Mouse (Mus musculus) CH12F3 (cell line): ENCODE data around the gene 4930544D05Rik.

Experiments
- in situ Hi-C: fragments of 300-500 bp; cut with MboI; formaldehyde crosslinking; loops from 2 replicates; pipeline ENCODE4 v1.14.3; 2020; ENCODE audit warnings: low sequenced_read_pairs

The 4930544D05Rik gene

DNA sequence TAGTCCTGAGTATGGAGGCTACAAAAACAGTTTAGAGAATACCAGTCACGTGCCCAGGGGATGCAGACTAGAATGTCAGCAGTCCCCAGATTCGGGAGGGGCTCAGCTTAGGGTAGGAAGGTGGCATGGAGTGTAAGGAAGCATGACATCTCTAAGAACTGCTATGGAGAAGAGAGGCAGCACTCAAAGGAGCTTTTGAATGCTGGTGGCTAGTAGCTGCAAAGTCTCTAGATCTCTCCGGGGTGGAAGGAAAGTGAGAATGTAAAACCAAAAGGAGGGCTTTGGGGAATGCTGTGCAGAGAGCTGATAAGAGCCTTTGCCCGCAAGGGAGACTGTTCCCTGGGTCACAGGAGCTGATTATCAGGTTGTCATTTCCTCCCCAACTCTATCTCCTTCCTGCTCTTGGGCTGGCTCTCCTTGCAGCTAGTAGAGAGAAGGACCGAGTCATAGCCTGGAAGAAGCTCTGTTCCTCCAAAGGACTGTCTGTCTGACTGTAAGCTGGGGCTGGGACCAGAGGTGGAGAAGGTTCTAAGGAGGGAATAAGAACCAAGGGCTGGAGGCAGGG is 23.1 kb downstream of the 4930544D05Rik start, which contains the start of gene Gp1ba:
Gene Gp1ba (plus strand): TSS at position 409 of the 565 bp plus-strand sequence.
- in situ Hi-C loops = no loop called here

DNA sequence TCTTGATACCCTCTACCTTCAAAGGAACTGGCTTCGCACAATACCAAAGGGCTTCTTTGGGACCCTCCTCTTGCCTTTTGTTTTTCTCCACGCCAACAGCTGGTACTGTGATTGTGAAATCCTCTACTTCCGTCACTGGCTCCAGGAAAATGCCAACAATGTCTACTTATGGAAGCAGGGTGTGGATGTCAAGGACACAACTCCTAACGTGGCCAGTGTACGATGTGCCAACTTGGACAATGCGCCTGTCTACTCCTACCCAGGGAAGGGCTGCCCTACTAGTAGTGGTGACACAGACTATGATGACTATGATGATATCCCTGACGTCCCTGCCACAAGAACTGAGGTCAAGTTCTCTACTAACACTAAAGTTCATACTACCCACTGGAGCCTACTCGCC is 24.3 kb downstream of the 4930544D05Rik start:
- in situ Hi-C loops = no loop called here

DNA sequence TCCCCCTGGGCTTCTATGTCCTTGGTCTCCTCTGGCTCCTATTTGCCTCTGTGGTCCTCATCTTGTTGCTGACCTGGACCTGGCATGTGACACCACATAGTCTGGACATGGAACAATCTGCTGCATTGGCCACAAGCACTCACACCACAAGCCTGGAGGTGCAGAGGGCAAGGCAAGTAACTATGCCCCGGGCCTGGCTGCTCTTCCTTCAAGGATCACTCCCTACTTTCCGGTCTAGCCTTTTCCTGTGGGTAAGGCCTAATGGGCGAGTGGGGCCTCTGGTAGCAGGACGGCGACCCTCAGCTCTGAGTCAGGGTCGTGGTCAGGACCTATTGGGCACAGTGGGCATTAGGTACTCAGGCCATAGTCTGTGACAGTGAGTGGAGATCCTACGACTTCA is 25.6 kb downstream of the 4930544D05Rik start:
- in situ Hi-C loops = no loop called here

DNA sequence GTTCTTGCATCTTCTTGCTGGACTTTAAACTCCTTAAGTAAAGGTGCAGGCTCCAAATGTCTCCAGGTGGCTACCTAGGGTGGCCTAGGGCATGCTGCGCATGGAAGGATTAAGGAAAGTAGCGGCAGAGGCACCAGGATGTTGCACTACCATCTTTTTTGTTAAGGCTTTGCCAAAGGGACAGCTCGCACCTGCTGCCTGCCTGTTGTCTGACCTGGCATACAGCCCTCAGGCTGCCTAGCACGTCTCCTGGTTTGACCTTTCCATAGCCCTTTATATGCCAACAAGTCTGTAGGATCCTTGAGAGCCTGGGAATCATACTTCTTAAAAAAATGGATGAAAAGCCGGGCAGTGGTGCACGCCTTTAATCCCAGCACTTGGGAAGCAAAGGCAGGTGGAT is 27.4 kb downstream of the 4930544D05Rik start:
- in situ Hi-C loops = no loop called here

DNA sequence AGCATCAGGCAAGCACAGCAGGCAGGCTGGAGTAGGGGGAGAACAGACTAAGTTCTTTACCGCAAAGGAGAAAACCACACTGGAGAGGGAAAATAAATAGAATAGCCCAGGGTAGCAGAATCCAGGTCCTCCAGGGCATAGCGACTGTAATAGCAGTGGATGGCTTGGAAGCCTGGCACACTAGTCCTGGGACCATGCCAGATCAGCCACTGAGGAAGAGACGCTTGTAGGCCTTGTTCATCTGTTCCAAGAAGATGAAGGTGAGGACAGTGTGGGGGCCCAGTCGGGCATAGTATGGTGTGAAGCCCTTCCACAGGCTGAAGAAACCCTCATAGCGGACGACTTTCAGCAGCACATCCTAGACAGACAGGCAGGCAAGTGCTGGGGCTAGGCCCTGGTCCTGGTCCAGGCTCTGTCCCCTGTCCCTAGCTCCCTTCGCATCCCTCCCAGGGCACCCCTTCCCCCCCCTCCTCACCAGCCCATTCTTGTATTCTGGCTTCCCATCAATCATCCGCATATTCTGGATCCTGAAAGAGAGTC is 29.0 kb downstream of the 4930544D05Rik start:
- in situ Hi-C loops = no loop called here

DNA sequence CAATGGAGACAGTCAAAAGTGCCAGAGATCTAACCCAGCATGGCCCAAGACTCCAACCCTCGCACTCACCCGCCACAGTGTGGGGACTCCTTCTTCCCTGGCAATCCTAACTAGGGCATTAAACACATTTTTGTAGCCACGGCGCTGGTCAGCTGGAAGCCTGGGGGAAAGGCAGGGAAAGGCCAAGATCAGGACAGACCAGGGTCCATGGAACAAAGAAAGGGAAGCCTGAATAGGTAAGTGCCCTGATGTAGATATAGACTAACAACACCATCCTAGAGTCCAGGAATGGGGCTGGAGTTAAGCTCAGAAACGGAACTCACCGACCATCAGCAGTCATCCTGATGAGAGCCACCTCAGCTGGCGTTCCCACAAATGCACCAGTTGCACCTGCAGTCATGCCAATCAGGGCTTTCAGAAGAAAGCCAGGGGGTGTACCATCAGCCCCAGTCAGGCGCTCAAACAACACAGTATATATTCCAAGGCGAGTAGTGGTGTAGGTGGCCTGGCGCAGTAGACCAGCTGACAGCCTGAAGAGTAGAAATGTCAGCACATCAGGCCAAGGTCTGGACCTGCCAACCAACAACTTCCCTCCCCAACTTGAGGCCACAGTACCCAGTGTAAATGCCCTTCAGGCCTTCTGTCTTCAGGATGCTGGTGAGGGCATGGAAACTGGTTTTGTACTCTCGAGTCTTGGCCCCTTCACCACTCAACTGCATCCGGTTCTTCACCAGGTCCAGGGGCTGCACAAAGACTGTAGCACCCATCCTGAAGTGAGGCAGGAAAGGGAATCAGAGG is 30.0 kb downstream of the 4930544D05Rik start:
- in situ Hi-C loops = no loop called here

DNA sequence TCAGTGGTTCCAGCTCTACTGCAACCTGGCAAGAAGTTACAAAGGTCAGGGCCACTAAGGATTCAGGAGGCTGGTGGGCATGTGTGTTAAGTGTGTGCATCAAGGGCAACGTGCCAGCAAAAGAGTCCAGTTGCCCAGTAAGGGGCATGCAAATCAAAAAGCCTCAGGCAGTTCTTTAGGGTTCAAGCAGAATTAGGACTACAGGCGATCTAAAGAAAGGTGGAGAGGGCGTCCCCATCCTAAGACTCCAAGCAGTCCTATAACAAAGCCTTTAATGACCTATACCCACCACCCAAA is 30.6 kb downstream of the 4930544D05Rik start:
- in situ Hi-C loops = no loop called here

DNA sequence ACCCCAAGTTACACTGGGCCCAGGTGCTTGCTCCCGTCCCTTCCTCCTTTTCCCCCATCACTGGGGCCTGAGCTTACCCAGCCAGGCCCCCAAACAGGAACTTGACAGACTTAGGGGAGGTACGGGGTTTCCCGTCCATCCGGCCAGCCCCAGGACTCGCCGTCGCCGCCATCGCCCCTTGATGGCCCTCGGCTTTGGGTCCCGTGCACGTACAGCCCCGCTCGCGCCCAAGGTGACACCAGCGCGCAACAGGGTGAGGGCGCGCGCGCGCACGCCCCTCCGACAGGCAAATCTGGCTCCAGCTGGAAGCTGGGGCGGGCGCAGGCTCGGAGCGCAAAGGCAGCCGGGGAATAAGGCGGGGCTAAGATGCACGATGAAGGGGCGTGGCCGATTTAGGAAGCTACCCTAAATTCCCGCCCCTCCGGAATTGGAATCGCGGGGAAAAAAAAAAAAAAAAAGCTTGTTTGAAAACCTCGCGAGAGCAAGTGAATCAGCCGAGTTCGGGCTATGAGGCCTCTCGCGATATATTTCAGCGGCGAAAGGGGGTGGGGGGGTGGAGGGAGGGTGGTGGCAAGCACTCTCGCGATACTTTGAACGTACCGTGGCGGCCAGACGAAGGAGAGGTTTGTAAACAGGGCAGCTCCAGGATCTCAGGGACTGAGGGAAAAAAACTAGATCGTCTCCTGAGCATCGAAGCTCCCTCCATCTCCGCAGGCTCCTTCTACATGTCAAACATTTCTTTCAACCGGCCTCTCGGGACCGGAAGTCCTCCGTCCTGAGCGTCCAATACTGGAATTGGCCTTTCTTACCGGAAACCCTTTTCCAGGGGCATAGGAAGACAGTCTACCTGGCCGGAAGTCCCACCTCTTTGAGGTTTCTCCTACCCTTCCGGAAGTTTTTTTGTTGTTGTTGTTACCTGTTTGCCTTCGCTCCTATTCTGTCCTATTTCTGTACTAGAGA is 31.3 kb downstream of the 4930544D05Rik start, which contains the start of the genes Rnf167 and Slc25a11:
Gene Rnf167 (plus strand): TSS at position 545 of the 960 bp plus-strand sequence.
Gene Slc25a11 (minus strand): TSS at position 789 of the 960 bp plus-strand sequence.
- in situ Hi-C loops = no loop called here

DNA sequence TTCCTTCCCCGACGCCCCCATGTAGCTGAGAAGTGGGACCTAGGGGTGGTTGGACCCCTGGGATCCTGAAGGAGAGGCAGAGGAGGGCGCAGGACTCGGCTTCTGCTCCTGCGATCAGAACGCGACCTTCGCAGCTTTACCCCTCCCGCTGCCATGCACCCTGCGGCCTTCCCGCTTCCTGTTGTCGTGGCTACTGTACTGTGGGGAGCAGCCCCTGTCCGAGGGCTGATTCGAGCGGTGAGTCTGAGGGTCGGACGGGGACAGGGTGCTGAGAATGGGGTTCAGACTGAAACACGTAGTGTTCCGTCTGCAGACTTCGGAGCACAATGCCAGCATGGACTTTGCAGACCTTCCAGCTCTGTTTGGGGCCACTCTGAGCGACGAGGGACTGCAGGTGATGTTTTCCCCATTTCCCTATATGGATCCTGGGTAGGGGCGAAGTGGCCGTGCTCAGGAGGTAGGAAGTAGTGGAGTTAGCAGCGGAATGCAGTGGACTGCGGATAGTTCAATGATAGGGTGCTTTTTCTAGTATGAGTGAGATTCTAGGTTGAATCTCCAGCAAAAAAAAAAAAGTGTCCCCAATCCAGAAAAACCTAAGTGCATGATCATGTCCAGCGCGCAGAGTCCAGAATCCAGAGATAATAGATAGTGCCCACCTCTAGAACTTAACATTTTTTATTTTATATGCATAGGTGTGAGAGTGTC is 32.2 kb downstream of the 4930544D05Rik start:
- in situ Hi-C loops = no loop called here

DNA sequence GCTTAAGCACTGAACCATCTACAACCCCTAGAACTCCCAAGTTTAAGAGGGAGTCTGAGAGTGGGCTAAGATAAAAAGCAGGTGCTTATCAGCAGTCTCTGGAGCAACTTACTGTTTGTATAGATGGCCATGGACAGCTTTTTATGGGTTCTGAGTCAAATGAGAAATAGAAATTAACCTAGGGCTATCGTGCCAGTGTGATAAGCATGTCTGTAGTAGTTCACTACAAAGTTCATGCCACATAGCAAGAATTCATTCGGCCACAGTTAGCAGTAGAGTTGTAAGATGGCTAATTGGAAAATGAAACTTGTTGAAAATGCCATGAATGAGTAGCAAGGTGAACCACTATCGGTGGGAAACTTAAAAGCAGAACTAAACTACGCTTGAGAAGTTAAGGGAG is 32.9 kb downstream of the 4930544D05Rik start:
- in situ Hi-C loops = no loop called here

DNA sequence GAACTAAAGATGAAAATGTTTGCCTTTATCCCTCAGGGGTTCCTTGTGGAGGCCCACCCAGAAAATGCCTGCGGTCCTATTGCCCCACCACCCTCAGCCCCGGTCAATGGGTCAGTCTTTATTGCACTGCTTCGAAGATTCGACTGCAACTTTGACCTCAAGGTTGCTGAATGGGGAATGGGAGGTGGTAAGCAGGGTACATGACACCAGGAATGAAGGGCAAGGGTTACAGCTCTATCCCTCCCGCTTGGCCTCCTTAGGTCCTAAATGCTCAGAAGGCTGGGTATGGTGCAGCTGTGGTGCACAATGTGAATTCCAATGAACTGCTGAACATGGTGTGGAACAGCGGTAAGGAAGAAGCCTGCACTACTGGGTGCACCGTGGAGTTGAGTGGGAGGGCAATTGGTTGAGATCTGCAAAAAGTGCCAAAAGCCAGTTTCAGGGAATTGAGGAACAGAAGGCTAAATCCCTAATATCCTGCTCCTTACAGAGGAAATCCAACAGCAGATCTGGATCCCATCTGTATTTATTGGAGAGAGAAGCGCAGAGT is 33.6 kb downstream of the 4930544D05Rik start:
- in situ Hi-C loops = no loop called here

DNA sequence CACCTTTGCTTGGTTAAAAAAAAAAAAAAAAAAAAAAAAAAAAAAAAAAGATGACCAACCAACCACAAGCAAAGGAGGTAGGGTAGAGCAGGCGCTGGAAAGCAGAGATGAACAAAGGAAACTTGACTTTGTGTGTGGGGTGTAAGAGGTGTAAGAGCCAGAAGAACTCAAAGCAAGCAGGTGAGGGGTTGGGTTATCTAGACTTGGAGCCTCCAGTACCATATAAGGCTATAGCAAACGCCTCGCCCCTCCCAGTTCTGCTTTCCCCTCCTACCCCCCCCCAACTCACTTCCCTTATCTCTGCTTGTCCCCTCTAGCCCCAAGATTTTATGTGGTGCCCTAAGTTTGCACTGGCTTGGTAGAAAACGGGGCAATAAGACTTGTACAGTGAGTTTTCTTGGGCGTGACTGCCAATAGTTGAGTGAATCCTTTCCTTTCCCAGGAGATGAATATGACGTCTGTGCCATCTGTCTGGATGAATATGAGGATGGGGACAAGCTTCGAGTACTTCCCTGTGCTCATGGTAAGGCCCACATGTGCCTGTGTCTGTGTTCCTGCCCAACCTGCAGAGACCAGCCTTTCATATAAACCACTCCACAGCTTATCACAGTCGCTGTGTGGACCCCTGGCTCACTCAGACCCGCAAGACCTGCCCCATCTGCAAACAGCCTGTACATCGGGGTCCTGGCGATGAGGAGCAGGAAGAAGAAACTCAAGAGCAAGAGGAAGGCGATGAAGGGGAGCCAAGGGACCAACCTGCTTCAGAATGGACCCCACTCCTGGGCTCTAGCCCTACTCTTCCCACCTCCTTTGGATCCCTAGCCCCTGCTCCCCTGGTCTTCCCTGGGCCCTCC is 34.9 kb downstream of the 4930544D05Rik start:
- in situ Hi-C loops = no loop called here

DNA sequence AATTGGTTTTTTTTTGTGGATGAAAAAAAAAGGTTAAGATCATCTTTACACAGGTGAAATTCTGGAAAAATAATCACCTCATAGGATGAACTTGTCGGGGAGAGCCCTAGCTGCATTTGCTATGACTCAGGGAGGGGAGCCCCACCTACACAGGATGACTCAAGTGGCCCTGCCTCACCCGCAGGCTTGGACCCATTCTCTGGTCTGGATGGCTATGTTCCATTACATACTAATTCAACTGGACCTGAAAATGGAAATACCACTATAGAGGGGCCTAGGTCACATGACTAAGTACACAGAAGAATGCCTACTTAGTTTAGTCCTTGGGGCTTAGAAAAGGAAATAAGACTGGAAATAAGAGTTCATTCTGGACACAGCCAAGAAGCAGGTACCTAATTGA is 35.7 kb downstream of the 4930544D05Rik start:
- in situ Hi-C loops = no loop called here

DNA sequence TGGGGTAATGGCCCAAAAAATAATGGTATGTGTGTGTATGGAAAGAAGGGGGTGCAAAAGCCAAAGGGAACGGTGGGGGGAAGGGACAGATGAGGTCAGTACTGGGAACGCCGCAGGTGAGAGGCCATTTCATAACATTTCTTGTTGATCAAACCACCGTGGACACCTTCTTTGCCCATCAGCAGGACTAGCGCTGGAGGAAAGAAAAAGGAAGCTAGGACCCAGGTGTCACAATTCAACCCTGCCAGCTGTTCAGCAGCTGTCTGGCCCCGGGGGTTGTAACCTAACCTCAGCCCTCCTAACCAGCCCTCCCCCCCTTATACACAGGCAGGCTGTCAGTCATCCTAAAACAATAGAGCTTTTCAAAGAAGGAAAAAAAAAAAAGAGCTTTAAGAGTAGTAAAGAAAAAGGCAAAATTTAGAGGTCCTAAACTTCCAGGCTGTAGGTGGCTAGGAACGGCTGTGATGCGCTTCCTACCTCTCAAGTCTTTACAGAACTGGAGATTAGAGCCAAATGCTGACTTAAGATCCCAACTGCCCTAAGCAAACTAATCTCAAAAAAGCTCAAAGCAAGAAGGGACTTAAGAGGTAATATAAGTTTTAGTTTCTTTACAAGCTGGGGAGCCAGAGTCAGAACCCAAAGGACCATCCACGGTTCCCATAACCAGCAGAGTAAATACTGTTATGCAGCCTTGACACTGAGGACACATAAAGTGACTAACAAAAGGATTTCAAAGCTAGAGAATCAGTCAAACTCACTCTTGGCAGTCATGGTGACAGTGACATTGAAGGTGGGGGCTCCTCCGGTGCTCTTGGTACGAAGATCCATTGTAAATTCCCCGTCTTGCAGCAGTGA is 36.6 kb downstream of the 4930544D05Rik start:
- in situ Hi-C loops = no loop called here

DNA sequence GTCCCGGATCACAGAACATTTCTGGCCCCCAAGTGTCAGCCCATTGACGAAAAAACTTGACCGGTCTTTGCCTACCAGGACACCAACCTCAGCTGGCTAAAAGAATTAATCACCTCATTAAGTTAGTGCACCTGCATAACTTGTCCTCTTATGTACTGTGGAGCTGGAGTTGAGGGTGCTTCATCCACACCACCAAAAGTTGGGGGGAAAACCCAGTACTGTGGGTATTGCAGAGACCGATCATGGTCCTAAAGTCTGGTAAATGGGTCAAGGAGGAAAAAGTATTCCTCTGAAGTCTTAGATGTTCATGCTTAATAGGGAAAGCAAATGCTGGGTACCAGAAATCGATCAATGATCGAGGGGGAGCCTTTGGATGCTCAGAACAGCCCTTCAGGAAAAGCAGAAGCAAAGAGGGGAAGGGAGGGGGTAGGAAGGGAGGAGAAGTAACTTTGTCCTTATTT is 37.3 kb downstream of the 4930544D05Rik start:
- in situ Hi-C loops = no loop called here

DNA sequence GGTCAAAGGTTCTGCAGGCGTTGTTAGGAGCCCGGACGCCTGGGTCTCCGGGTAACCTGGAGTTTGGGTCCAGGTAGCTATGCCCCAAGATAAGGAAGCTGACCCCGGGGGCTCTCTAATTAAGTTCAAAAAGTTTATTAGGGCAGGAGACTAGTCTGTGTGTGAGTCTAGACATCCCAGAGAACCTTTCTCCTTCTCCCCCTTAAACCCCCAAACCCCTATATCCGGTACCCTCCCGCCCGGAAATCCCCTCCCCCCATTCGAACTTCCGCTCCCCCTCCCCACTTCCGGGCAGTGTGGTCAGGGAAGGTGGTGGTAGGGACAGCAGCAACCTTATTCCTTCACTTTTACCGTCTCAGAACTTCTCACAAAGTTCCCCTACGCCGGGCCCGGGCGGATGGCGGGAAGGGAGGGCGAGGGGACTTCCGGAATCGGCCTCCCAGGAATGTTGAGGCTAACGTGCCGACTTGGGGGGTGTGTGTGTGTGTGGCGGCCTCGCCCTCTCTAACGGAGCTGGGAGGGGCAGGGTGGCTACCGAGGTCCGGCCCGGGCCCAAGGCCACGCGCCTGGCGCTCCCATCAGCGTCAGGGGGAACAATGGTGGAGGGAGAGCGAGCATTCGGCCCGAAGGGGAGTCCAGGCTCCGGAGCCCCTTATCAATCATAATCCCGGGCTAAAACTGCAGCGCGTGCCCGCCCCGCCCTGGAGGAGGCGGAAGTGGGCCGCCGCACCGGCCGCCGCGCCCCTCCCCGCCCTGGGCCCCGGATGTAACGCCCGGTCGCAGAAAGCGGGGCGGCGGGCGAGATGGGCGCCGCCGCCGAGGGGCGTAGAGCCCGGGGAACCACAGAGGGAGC is 37.9 kb downstream of the 4930544D05Rik start:
- in situ Hi-C loops = no loop called here

DNA sequence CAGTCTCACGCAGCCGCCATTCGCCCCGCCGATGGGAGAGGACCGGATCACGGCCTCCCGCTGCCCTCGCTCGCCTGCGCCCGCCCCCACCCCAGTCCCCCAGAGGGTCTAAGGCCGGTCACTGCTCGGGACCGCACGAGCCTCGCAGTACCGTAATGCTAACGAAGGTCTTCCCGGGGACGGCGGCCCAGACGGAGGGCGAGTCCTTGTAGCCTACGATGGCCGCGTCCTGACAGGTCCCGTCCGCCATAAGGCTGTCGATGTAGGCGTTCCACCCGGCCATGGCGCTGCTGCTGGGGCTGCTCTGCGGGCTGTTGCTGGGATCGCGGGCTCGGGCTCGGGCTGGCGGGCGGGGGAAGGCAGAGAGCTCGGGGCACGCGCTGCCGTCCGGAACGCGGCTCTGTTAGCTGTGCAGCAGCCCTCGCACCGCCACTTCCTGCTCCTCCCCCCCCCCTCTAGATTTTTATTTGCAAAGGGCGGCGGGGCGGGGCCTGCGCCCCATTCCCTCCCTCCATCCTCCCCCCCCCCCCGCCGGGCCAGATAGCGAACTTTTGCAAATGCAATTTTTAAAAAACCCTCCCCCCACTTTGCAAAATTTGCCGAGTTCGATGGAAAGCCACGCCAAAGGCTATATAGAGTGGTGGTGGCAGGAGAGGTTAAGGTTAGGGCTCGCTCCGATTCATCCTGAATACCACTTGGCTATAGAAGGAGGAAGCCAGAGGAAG is 38.7 kb downstream of the 4930544D05Rik start, which contains the start of gene Pfn1:
Gene Pfn1 (minus strand): TSS at position 447 of the 725 bp plus-strand sequence.
- in situ Hi-C loops = no loop called here
